Comparison of ENCODE assay signal across 9 mouse cellular contexts in the genomic region with DNA sequence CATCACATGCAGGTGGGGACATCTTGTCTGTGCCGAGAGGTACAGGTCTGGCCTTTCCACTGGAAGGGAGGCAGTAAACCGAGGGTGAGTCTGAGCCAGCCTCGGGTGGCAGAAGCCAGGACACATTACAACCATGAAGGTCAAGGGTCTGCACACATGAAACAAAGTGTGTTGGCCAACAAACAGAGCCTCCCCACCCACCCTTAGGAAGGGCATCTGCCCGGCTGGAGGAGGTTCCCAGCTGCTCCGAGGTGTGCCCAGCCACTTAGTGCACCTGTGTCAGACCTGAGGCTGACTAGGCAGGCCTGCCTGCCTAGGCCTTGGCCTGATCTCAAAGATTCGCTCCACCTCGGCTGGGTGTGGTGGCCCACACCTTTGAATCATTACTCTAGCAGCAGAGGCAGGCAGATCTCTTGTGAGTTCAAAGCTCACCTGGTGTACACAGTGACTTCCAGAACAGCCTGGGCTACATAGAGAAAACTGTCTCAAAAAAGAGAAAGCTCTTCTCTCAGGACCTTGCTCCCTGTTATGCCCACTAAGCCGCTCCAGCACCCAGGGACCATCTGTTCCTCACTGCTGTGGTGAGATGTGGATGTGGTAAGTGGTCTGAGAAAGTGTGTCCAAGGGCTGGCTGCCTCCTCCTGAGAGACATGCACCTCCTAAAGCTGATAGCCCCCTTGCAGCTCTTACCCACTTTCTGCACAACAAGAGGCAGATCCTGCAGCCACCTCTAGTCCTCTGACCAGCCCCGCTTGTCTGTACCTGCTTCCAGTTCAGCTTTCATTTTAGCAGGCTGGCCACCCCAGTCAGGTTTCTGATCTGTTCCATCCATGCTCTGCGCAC. TPM values are rescaled to one million over a fixed set of nuclear protein-coding genes. Genes with fewer than 3 reads are reported as not detected.
DNase-seq lines count a peak whose midpoint lies in the region; ATAC-seq and TF ChIP-seq lines count a peak whose summit lies in the region.
"Had no signal": no experiment of that assay in that cellular context is flagged by ENCODE, and none has a peak within 500 bp of the region (broad histone marks: within the 10 kb centered on the region; RNA-seq: fewer than 3 reads in every experiment).

No protein-coding gene starts in this region.

- no peaks in the 10 kb centered on the region for H3K9me3 ChIP-seq in embryonic facial prominence, embryonic 13.5 days
- no peaks in the 10 kb centered on the region for H3K9me3 ChIP-seq in hindbrain, postnatal 0 days (ENCODE audit: low read length)
- no peaks in the 10 kb centered on the region for H3K9me3 ChIP-seq in liver, postnatal 0 days (ENCODE audit: low read length)

- H3K27me3 ChIP-seq in embryonic facial prominence, embryonic 13.5 days, result no peaks in the 10 kb centered on the region
- no peaks in the 10 kb centered on the region for H3K27me3 ChIP-seq in hindbrain, postnatal 0 days (ENCODE audit: insufficient read depth, low read length)
- H3K27me3 ChIP-seq in liver, postnatal 0 days (ENCODE audit: insufficient read depth, low read length), result no peaks in the 10 kb centered on the region
- H3K27me3 ChIP-seq: Patski had no signal

- ATAC-seq in embryonic facial prominence, embryonic 13.5 days (ENCODE audit: insufficient number of reproducible peaks, insufficient read depth, low FRiP score, low TSS enrichment, low read depth), result no peak
- no peak for ATAC-seq in hindbrain, postnatal 0 days
- no peak for ATAC-seq in liver, postnatal 0 days
- no peak for ATAC-seq in CD4-positive, CD25-positive, alpha-beta regulatory T cell, adult 4 months
- ATAC-seq: Patski had no signal

- TF ChIP-seq CTCF in hindbrain, postnatal 0 days (IDR thresholded peaks at IDR 0.05; ENCODE audit: low read depth), result no peak
- TF ChIP-seq CTCF in liver, postnatal 0 days (IDR thresholded peaks at IDR 0.05; ENCODE audit: low read depth), result no peak

- H3K36me3 ChIP-seq in embryonic facial prominence, embryonic 13.5 days, result peaks cover 11% of the 10 kb centered on the region
- H3K36me3 ChIP-seq in hindbrain, postnatal 0 days (ENCODE audit: insufficient read depth, low read length), result no peaks in the 10 kb centered on the region
- peaks cover 3% of the 10 kb centered on the region for H3K36me3 ChIP-seq in liver, postnatal 0 days (replicated peaks; ENCODE audit: insufficient read depth, low read length)

- TF ChIP-seq EP300 in liver, postnatal 0 days (IDR thresholded peaks at IDR 0.05; ENCODE audit: low read depth), result no peak

- peak overlapping the region; percentile 100; the same call in 1 of the 2 replicates for H3K9ac ChIP-seq in embryonic facial prominence, embryonic 13.5 days
- H3K9ac ChIP-seq in hindbrain, postnatal 0 days (replicated peaks; ENCODE audit: low read length), result no peak overlapping the region
- H3K9ac ChIP-seq in liver, postnatal 0 days (replicated peaks), result no peak overlapping the region

- peaks cover 41% of the 10 kb centered on the region for H3K4me1 ChIP-seq in embryonic facial prominence, embryonic 13.5 days
- H3K4me1 ChIP-seq in hindbrain, postnatal 0 days (ENCODE audit: insufficient read depth, low read length), result peaks cover 12% of the 10 kb centered on the region
- peaks cover 60% of the 10 kb centered on the region for H3K4me1 ChIP-seq in liver, postnatal 0 days (ENCODE audit: insufficient read depth)

- 0 out of 2 replicates have a peak overlapping the region, but pooled peaks have one; percentile 100 for H3K4me3 ChIP-seq in embryonic facial prominence, embryonic 13.5 days
- no peak overlapping the region for H3K4me3 ChIP-seq in hindbrain, postnatal 0 days (ENCODE audit: low read length)
- no peak overlapping the region for H3K4me3 ChIP-seq in liver, postnatal 0 days (ENCODE audit: low read depth, low read length)

- WGBS in embryonic facial prominence, embryonic 13.5 days, result 83% methylated on average over 10 of the region's 10 CpGs
- WGBS in hindbrain, postnatal 0 days, result 81% methylated on average over 10 of the region's 10 CpGs
- WGBS in liver, postnatal 0 days (ENCODE audit: insufficient replicate concordance), result 85% methylated on average over 10 of the region's 10 CpGs

- DNase-seq in frontal cortex, postnatal 25 days (ENCODE audit: low spot score in 2 of 2), result peak; percentile 2 to 6
- DNase-seq in frontal cortex, postnatal 36 days (ENCODE audit: low spot score in 2 of 2), result no peak
- peak; percentile 28 for DNase-seq in 3134 (ENCODE audit: extremely low read depth, insufficient read length, low spot score)
- DNase-seq in hindbrain, postnatal 0 days (ENCODE audit: low spot score), result no peak
- peak; percentile 16 for DNase-seq in liver, postnatal 0 days
- DNase-seq in spleen, postnatal 36 days (ENCODE audit: low spot score in 2 of 2), result no peak

- peak overlapping the region; percentile 99 for H3K27ac ChIP-seq in embryonic facial prominence, embryonic 13.5 days
- peak overlapping the region; percentile 100 for H3K27ac ChIP-seq in hindbrain, postnatal 0 days
- H3K27ac ChIP-seq in liver, postnatal 0 days (ENCODE audit: low read depth), result peak overlapping the region; percentile 99

- H3K4me2 ChIP-seq in embryonic facial prominence, embryonic 13.5 days, result no peak overlapping the region
- peak overlapping the region; percentile 97; the same call in 1 of the 2 replicates for H3K4me2 ChIP-seq in hindbrain, postnatal 0 days (ENCODE audit: low read depth, low read length)
- no peak overlapping the region for H3K4me2 ChIP-seq in liver, postnatal 0 days (ENCODE audit: low read depth, low read length)

RNA-seq across cellular contexts. Expression of a gene that starts 3.1 kb away (rescaled TPM):
- polyA plus RNA-seq in embryonic facial prominence, embryonic 13.5 days (2015; fragmentation: Nextera tagmentation; extraction: Ambion mirVana), result 2,524 and 2,741 TPM in 2 replicates
- total RNA-seq in hindbrain, postnatal 0 days (2014; rRNA removed), result 2,410 and 2,568 TPM in 2 replicates
- 3,348 and 3,639 TPM in 2 replicates for polyA plus RNA-seq in hindbrain, postnatal 0 days (2015; fragmentation: Nextera tagmentation; extraction: Ambion mirVana)
- polyA plus RNA-seq in liver, postnatal 0 days (2015; fragmentation: Nextera tagmentation; extraction: Ambion mirVana), result 463 and 498 TPM in 2 replicates
- 1,000 to 10,000 TPM; 2,387 to 3,192 TPM for polyA plus RNA-seq in CD4-positive, CD25-positive, alpha-beta regulatory T cell, adult 4 months (2017; shearing (Covaris generic))

RNA-seq across cellular contexts. Expression of a gene that starts 9.9 kb away (rescaled TPM):
- 0.25 and 1.1 TPM in 2 replicates for polyA plus RNA-seq in embryonic facial prominence, embryonic 13.5 days (2015; fragmentation: Nextera tagmentation; extraction: Ambion mirVana)
- 3.0 and 9.0 TPM in 2 replicates for total RNA-seq in hindbrain, postnatal 0 days (2014; rRNA removed)
- 1.5 and 1.9 TPM in 2 replicates for polyA plus RNA-seq in hindbrain, postnatal 0 days (2015; fragmentation: Nextera tagmentation; extraction: Ambion mirVana)
- not detected in 2 replicates for polyA plus RNA-seq in liver, postnatal 0 days (2015; fragmentation: Nextera tagmentation; extraction: Ambion mirVana)
- under 1 TPM; 0.67 to 0.99 TPM for polyA plus RNA-seq in CD4-positive, CD25-positive, alpha-beta regulatory T cell, adult 4 months (2017; shearing (Covaris generic))

RNA-seq across cellular contexts. Expression of a gene that starts 27.1 kb away (rescaled TPM):
- 38.6 and 43.7 TPM in 2 replicates for polyA plus RNA-seq in embryonic facial prominence, embryonic 13.5 days (2015; fragmentation: Nextera tagmentation; extraction: Ambion mirVana)
- total RNA-seq in hindbrain, postnatal 0 days (2014; rRNA removed), result 175 and 178 TPM in 2 replicates
- 74.6 and 76.4 TPM in 2 replicates for polyA plus RNA-seq in hindbrain, postnatal 0 days (2015; fragmentation: Nextera tagmentation; extraction: Ambion mirVana)
- polyA plus RNA-seq in liver, postnatal 0 days (2015; fragmentation: Nextera tagmentation; extraction: Ambion mirVana), result 5.5 and 5.8 TPM in 2 replicates
- 10 to 100 TPM; 17.8 to 27.0 TPM for polyA plus RNA-seq in CD4-positive, CD25-positive, alpha-beta regulatory T cell, adult 4 months (2017; shearing (Covaris generic))

Comparison
In these comparisons a context has a peak if more than half of its experiments do, and no peak if none do; other contexts are left out.
1. DNase-seq: peak in frontal cortex, postnatal 25 days (2 of 2), 3134 (single experiment) and liver, postnatal 0 days (single experiment); none in frontal cortex, postnatal 36 days (0 of 2), hindbrain, postnatal 0 days (single experiment) and spleen, postnatal 36 days (0 of 2).
2. Peak in every context shown above with its lines, with median percentiles within 50 percentile points of each other: H3K27ac ChIP-seq.